Mouse (Mus musculus) heart, adult 2 months (tissue): ENCODE measurements at regions not wholly inside any gene's neighbourhood (a gene's known extent, or its start where the extent isn't known, plus 50 kb on each side); places are given as distances from the start of the nearest gene placed in this dataset.
"Not testable (repeated sequence)": the region's sequence is repeated elsewhere in the genome, so short reads cannot be mapped to it uniquely, and the experiment has no call there.

Experiments used
- EP300 ChIP-seq: fragments of 200-500 bp; IDR thresholded peaks from 2 replicates; pipeline ENCODE4 v1.6.1; 2011; ENCODE audit warnings: low read depth, low read length, control low read depth; ENCODE audit not compliant: insufficient read depth
- POLR2A ChIP-seq: fragments of 200-500 bp; IDR thresholded peaks from 2 replicates; pipeline ENCODE4 v1.6.1; 2011; ENCODE audit warnings: mild to moderate bottlenecking, low read depth, low read length, control low read depth; ENCODE audit not compliant: insufficient read depth

DNA sequence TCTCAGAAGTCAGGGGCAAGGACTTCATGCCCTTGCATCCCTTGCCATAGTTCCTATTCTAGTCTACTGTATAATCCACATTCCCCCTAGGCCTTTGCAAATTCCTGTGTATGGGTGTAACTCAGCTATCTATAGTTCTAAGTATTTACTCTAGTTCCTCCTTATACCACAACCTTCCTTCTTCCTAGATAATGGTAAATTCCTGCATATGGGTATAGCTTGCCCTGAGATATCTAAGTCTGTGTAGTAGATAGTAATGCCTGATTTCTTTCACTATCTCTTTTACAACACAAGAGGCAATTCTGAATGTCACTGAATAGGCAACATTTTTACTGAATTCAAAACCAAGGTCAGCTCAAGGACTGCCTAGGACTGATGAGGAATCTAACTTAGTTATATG is 1000.2 kb downstream of the Kcnt2 start:
- not testable (repeated sequence) for TF ChIP-seq EP300, POLR2A
